Mouse (Mus musculus) ES-Bruce4 (cell line): ENCODE measurements at regions not wholly inside any gene's neighbourhood (a gene's known extent, or its start where the extent isn't known, plus 50 kb on each side); places are given as distances from the start of the nearest gene placed in this dataset.

ENCODE experiments used
- H3K27ac ChIP-seq: 2 replicates; pipeline ENCODE4 v1.5.1; 2012; ENCODE audit warnings: low read length, inconsistent platforms; ENCODE audit not compliant: insufficient read depth
- H3K27me3 ChIP-seq: 2 replicates; pipeline ENCODE4 v1.6.1; 2012; ENCODE audit warnings: mild to moderate bottlenecking, low read length, inconsistent platforms; ENCODE audit not compliant: control insufficient read depth, poor library complexity, insufficient read depth, severe bottlenecking
- H3K36me3 ChIP-seq: 2 replicates; pipeline ENCODE4 v1.6.1; 2012; ENCODE audit warnings: inconsistent platforms, mild to moderate bottlenecking, low read length, moderate library complexity; ENCODE audit not compliant: control insufficient read depth, poor library complexity, insufficient read depth, severe bottlenecking
- H3K4me1 ChIP-seq: one replicate; pipeline ENCODE4 v1.8.1; 2011; ENCODE audit warnings: low read length; ENCODE audit not compliant: control insufficient read depth, insufficient read depth
- H3K4me3 ChIP-seq: 2 replicates; pipeline ENCODE4 v1.5.1; 2011; ENCODE audit warnings: low read depth, mild to moderate bottlenecking, low read length
- H3K9ac ChIP-seq: 2 replicates; pipeline ENCODE4 v1.6.1; 2012; ENCODE audit warnings: low read depth, mild to moderate bottlenecking, inconsistent platforms; ENCODE audit not compliant: poor library complexity, severe bottlenecking
- H3K9me3 ChIP-seq: replicated peaks from 2 replicates; pipeline ENCODE4 v1.6.1; 2012; ENCODE audit warnings: mild to moderate bottlenecking, low read length, inconsistent platforms; ENCODE audit not compliant: control insufficient read depth, poor library complexity, insufficient read depth, severe bottlenecking
- CTCF ChIP-seq: IDR thresholded peaks from one replicate; pipeline ENCODE4 v1.8.1; 2011; ENCODE audit warnings: low read depth, low read length
- EP300 ChIP-seq: IDR thresholded peaks from 2 replicates; pipeline ENCODE4 v1.6.1; 2011; ENCODE audit warnings: low read depth, low read length; ENCODE audit not compliant: insufficient read depth
- POLR2A ChIP-seq: IDR thresholded peaks from one replicate; pipeline ENCODE4 v1.8.1; 2011; ENCODE audit warnings: low read length; ENCODE audit not compliant: insufficient read depth

- TF ChIP-seq EP300 (no peak), POLR2A (no peak), CTCF (no peak)
- Histone ChIP-seq H3K4me3 (no peak overlapping the region), H3K4me1 (no peaks in the 10 kb centered on the region), H3K9ac (no peak overlapping the region), H3K36me3 (no peaks in the 10 kb centered on the region), H3K9me3 (no peaks in the 10 kb centered on the region), H3K27me3 (no peaks in the 10 kb centered on the region), H3K27ac (no peak overlapping the region)
These were observed 120.0 kb upstream of the Tmtc1 start for GRCm38 (mm10) chr6:148564146-148564545.

DNA sequence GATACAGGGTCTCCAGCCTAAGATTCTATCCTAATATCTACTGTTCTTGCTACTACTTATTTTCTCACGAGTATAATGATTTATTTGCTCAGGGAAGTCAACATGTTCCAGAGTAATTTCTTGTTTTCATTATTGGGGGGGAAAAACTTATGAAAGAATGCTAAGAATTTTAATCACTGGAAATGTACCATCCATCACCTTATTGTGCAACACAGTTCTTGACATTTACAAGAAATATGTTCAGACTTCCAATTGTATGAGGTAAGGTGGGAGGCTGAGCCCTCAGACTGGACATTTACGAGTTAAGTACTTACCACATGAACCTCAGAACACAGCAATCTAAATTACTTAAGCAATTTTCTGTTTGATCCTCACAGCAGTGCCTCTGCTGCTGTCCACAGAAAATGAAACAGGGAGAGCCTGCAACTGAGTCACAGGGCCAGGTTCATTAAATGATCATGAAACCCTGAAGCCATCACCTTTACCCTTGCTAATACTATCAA lies 118.1 kb upstream of the Tmtc1 start:
- H3K27me3 ChIP-seq, result no peaks in the 10 kb centered on the region
- no peak overlapping the region for H3K27ac ChIP-seq

GRCm38 (mm10) chr6:148556484-148556871 lies 112.3 kb upstream of the Tmtc1 start:
- H3K27ac ChIP-seq, result no peak overlapping the region
- H3K9me3 ChIP-seq, result no peaks in the 10 kb centered on the region
- H3K4me3 ChIP-seq, result no peak overlapping the region
- TF ChIP-seq CTCF (no peak), EP300 (no peak), POLR2A (no peak)
- no peaks in the 10 kb centered on the region for H3K36me3 ChIP-seq
- H3K27me3 ChIP-seq, result no peaks in the 10 kb centered on the region
- H3K4me1 ChIP-seq, result no peaks in the 10 kb centered on the region
- no peak overlapping the region for H3K9ac ChIP-seq

More for the DNA sequence above, 118.1 kb upstream of the Tmtc1 start:
- Histone ChIP-seq H3K9ac (no peak overlapping the region), H3K4me1 (no peaks in the 10 kb centered on the region), H3K4me3 (no peak overlapping the region), H3K36me3 (no peaks in the 10 kb centered on the region), H3K9me3 (no peaks in the 10 kb centered on the region)
- no peak for TF ChIP-seq POLR2A
- TF ChIP-seq CTCF, result no peak
- TF ChIP-seq EP300, result no peak

GRCm38 (mm10) chr6:148555651-148556483 lies 111.7 kb upstream of the Tmtc1 start:
- Histone ChIP-seq H3K27me3 (no peaks in the 10 kb centered on the region), H3K36me3 (no peaks in the 10 kb centered on the region), H3K4me1 (no peaks in the 10 kb centered on the region), H3K9me3 (no peaks in the 10 kb centered on the region), H3K27ac (no peak overlapping the region), H3K9ac (no peak overlapping the region), H3K4me3 (no peak overlapping the region)
- no peak for TF ChIP-seq POLR2A
- TF ChIP-seq EP300, result no peak
- TF ChIP-seq CTCF, result no peak

DNA sequence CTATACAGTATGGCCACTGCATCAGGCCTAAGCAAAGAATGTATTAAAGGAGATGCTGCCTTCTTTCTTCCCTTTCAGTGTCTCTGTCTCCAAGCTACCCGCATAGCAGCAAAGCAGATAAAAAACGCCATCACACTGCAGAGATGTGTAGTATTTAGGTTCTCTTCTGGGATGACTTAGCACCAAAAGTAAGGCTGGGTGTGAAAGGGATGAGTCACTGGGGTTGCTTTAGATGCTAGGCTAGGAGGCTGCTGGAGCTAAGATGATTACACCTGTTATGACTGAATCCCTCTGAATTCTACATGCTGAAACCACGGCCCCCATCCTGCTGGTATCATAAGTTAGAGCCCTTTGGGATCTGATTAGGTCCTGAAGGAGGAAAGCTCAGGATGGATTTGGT lies 110.3 kb upstream of the Tmtc1 start:
- Histone ChIP-seq H3K9me3 (no peaks in the 10 kb centered on the region), H3K4me1 (no peaks in the 10 kb centered on the region), H3K4me3 (no peak overlapping the region), H3K36me3 (no peaks in the 10 kb centered on the region), H3K27me3 (no peaks in the 10 kb centered on the region), H3K27ac (no peak overlapping the region), H3K9ac (no peak overlapping the region)
- TF ChIP-seq POLR2A, result no peak
- TF ChIP-seq CTCF, result no peak
- no peak for TF ChIP-seq EP300

GRCm38 (mm10) chr6:148553616-148554015 lies 109.4 kb upstream of the Tmtc1 start:
- H3K27me3 ChIP-seq, result no peaks in the 10 kb centered on the region
- no peaks in the 10 kb centered on the region for H3K36me3 ChIP-seq
- no peaks in the 10 kb centered on the region for H3K4me1 ChIP-seq
- H3K9ac ChIP-seq, result no peak overlapping the region
- no peak for TF ChIP-seq POLR2A
- no peak for TF ChIP-seq CTCF
- TF ChIP-seq EP300, result no peak
- H3K9me3 ChIP-seq, result no peaks in the 10 kb centered on the region
- no peak overlapping the region for H3K4me3 ChIP-seq
- H3K27ac ChIP-seq, result no peak overlapping the region
